Mouse (Mus musculus) layer of hippocampus, postnatal 10 days (tissue): ENCODE measurements around the gene Car14. TPM values are rescaled to one million over a fixed set of nuclear protein-coding genes. Genes with fewer than 3 reads are reported as not detected.
A peak's percentile ranks its signal among the peaks of the same experiment; 100 is the strongest.
"Not testable (repeated sequence)": the region's sequence is repeated elsewhere in the genome, so short reads cannot be mapped to it uniquely, and the experiment has no call there.

Experiments
- DNase-seq, 2 experiments: peaks; one replicate each; pipeline ENCODE4 v3.0.0; 2021; ENCODE audit warnings: low spot score in 2 of 2
- total RNA-seq, 2 experiments: library from RNA; stranded (reverse); gene quantifications; 2 replicates each; pipeline ENCODE4 v1.2.3; 2021

The Car14 gene
- total RNA-seq, 2 experiments from 2014 or later: 2.5 to 4.4 TPM

DNA sequence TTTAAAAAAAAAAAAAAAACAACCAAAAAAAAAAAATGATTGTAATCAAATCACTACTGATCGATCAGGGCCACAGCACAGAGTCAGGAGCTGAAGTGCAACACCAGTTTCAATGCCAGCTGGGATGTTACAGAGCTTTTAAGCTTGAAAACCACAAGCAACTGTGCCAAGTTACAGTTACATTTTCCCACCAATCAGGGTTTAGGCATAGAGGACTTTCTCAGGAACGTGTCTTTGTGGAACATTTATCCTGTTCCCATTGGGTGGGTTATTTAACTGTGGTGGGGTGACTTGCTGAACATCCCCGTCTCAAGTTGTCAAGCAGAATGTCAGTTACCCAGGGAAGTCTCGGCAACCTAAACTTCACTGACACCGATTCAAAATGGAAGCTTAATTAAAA, 20.6 kb upstream of the Car14 start:
- no peak for DNase-seq

- DNase-seq: no peak
These were observed 19.7 kb upstream of the Car14 start for GRCm38 (mm10) chr3:95924185-95924584.

DNA sequence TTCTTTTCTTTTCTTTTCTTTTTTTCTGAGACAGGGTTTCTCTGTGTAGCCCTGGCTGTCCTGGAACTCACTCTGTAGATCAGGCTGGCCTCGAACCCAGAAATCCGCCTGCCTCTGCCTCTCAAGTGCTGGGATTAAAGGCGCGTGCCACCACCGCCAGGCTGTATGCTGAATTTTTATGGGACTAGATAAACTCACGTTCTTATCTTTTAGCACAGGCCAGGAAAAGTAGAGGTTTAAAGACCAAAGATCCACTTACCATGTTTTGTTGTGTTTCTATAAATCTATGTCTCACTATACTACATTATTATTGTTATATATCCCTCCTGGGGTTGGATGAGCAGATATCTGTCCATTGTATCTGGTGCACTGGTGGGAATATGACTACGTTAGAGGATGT, 18.9 kb upstream of the Car14 start:
- DNase-seq: not testable (repeated sequence)

GRCm38 (mm10) chr3:95920532-95920931, 16.0 kb upstream of the Car14 start:
- not testable (repeated sequence) for DNase-seq

GRCm38 (mm10) chr3:95916760-95917159, 12.3 kb upstream of the Car14 start:
- DNase-seq: no peak

DNA sequence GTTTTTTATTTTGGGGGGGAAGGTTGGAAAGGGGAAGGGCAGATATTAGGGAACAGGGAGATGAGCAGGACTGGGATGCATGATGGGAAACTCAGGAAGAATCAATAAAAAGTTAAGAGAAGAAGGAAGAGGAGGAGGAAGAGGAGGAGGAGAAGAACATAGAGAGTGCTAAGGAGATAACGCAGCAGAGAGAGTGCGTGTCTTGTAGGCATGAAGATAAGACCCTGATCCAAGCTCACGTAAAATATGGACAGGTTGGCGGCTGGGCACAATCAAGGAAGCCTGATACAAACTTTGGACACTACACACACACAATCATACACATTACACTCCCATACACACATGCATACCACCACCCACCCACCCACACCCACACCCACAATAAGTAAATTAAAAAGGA, 10.2 kb upstream of the Car14 start:
- no peak for DNase-seq

DNA sequence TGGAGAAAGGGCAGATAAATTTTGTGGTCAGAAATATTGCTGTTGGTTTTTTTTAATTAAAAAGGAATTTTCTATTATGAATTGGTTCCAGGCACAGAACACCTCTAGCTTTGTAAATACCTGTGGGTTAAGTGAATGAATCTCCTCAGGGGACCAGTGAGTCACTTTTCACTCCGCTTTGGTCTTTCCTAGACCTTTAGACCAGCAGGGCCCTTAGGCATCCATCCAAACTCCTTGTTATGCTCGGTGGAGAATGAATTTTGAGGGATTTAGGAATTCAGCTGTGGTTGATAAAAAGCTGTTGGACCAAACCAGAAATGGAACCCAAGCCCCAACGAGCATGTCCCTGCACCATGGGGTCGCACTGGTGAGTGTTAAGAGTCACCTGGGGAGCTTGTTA, 3.1 kb upstream of the Car14 start:
- no peak for DNase-seq

GRCm38 (mm10) chr3:95906860-95907259, 2.4 kb upstream of the Car14 start:
- peak; percentile 47 to 58 for DNase-seq

GRCm38 (mm10) chr3:95905940-95906492, 1.5 kb upstream of the Car14 start:
- peak; percentile 32 to 64 for DNase-seq

- DNase-seq: peak; percentile 15 to 36
These were observed 852 bp upstream of the Car14 start for GRCm38 (mm10) chr3:95905146-95905939.

DNA sequence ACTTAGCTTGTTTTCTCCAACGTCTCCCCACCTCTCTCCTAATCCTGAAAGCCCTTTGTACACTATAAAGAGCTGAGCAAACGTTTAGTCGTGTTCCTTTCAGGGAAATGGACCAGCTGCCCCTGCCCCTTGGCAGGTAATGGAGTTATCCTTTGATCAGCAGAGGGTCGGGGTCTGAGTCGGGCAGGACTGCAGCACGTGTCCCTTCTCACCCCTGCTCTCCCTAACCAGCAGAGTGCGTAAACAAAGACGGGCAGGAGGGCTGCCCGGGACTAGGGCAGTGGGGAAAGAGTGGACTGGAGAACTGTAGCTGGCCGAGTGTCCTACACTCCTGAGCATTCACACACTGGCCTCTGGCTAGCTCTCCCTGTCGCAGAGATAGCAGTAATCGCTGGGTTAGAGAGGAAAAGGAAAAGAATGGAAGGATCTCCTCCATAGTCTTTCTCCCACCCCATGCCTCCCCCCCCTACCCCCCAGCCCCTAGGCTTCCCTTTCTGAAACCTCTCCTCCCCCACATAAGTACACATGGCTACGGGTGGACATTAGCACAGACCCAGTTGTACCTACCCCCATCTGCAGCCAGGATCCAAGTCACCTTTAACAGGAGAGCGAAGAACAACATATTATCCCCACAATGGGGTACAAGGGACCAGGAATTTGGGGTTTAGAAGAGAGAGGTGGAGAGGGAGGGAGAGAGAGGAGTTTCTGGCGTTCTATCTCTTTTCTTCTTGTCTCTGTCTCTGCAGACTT, 563 bp downstream of the Car14 start:
- DNase-seq: no peak

DNA sequence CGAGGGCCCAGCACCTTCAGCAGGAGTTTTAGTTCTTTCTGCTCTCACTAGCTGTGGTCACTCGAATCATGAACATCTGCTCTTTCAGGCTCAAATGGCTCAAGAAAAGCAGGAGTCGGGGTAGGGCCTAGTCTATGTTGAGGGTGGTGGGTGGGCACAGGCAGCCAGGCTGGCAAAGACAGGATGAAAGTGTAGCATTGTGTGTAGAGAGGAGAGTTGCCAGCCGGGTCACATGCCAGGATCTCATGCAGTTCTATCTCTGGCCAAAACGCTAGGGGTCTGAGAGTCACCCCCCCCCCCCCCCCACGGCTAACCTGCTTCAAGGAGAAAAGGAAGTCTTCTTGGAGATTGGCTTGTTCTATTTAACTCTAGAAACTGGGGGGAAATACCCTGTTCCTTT, 1.8 kb downstream of the Car14 start:
- no peak for DNase-seq

- no peak for DNase-seq
These were observed 2.2 kb downstream of the Car14 start for GRCm38 (mm10) chr3:95902373-95902625.

DNA sequence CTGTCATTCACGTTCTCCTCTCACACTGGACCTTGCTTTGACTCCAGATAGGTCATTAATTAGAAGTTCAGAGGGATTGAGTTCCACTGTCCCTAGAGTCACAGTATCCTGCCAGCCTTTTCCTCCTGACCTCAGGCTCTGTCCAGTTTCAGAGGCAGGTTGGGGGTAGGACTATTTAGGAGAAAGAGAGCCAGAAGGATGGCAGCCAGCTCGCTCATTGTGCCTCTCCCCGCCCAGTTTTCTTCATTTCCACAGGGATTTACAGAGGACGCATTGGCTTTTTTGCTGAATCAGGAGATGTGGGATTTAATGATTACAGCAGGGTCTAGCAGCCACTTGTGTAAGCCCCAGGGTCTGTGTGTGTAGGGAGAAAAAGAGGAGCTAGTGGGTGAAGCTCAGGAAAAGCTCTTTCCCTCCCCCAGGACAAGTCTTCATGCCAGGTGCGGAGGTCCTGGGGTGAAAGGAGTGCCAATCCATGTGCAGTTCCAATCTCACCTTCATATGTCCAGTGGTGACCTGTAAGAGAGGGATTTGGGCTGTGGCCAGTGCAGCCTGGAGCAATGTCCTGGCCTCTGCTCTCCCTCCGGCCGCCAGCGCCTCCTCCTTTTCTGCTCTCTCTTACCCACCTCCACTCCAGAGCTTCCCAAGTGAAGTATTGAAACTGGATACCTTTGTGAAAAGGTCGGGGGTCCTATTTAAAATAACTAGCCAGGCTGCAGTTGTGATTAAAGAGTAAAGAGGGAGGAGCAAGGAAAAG, 2.7 kb downstream of the Car14 start:
- no peak for DNase-seq

DNA sequence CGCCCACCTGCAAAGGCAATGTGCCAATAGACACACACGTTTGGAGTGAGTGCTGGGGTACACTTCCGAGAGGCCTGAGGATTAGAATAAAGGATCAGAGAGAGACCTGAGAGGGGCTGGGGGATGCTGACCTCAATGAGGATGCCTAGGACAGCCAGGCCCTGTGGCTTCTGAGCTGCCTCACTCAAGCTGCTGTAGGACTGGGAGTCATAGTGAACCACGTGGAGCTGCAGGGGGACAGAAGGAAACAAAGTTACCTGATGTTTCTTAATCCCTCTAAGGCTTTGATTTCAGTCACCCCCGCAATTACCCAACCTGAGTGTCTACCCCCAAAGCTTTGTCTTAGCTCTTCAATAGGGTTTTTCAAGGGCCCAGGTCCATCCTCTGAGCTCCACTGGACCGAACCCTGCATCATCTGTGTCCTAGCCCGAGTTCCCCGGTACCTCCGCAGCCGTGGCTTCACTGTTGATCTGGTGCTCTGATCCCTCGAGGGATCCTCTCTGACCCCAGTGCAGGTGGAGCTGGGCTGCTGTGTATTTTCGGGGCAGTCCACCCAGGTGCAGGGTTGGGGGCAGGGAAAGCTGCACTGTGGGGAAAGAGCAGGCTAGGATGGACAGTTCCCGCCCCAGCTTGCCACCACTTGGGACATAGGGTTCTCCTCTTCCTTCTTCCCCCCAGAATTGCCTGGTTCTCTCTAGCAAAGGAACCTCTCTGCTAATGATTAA, 4.5 kb downstream of the Car14 start:
- DNase-seq: no peak

- DNase-seq: not testable (repeated sequence)
These were observed 9.0 kb downstream of the Car14 start for GRCm38 (mm10) chr3:95895501-95895900.

- peak; percentile 55 to 59 for DNase-seq
These were observed 10.0 kb downstream of the Car14 start for GRCm38 (mm10) chr3:95894317-95895160.

DNA sequence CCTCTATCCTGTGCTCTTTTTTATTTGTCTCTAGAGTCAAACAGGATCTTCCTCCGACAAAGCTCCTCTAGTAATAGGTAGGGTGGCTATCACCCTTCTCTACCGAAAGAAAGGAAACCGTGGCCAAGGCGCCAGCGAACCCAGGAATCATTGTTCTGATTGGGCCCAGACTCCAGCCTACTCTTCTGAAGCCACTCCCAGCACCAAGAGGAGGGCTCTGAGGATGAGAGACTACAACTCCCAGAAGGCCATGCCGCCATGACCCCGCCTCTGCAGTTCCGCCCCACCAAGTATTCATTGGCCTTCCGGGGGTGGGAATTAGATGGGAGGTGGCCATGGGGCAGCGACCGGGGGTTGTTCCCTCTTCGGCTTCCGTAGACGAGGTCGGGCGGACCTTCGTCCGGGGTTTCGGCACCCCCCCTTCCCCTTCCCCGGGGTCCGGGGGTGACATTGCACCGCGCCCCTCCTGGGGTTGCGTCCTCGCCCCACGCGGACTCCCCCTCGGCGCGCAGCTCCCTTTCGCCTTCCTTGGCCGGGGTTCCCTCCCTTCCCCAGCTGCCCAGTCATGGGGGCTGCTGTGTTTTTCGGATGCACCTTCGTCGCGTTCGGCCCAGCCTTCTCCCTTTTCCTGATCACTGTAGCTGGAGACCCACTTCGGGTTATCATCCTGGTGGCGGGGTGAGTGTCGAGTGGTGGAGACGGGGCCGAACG, 10.7 kb downstream of the Car14 start, which contains the start of gene Aph1a:
Gene Aph1a (plus strand): TSS at position 364 of the 711 bp plus-strand sequence.
- DNase-seq: peak; percentile 91 to 94

GRCm38 (mm10) chr3:95893126-95893525, 11.4 kb downstream of the Car14 start:
- no peak for DNase-seq
